Mouse (Mus musculus): ENCODE measurements around the gene Zap70. TPM values are rescaled to one million over a fixed set of nuclear protein-coding genes. Genes with fewer than 3 reads are reported as not detected.

The Zap70 gene
- polyA plus RNA-seq, 1 experiment from 2014 or later: 0.20 TPM

DNA sequence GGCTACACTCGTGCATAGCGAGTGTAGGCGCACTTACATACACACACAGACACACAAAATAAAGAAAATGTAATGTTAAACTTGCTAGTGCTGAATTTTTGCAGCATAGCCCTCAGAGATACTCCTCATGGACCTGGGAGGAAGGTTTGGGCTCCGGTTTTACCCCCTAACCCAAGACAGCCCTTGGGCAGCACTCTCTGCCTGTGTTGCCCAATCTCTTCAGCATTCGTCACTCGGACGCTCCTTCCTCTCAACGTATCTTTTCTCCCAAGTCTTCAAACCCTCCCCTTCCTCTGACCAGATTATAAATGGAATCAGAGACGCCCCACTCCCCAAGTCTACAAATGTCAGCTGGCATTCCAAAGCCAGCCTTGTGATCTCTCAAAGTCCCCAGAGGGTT lies 18.6 kb upstream of the Zap70 start:
- no peak overlapping the region for H3K27ac ChIP-seq (replicated peaks in 1 of 2; ENCODE audit: control insufficient read depth in 1 of 2, insufficient read depth in 1 of 2, low read depth in 2 of 2, low read length in 2 of 2)
- no peaks in the 10 kb centered on the region for H3K36me3 ChIP-seq (ENCODE audit: control insufficient read depth, insufficient read depth, low read length)
- no peak for ATAC-seq (ENCODE audit: insufficient number of reproducible peaks, insufficient read depth, low FRiP score, low read depth)
- H3K4me1 ChIP-seq (ENCODE audit: control insufficient read depth in 2 of 2, insufficient read depth in 2 of 2, low read length in 2 of 2): peaks cover 0 to 3% of the 10 kb centered on the region in 2 experiments; a peak in 2 of 4 replicates
- no peaks in the 10 kb centered on the region; the same call in 1 of the 2 replicates for H3K27me3 ChIP-seq (ENCODE audit: control insufficient read depth, insufficient read depth, low read length)
- no peak overlapping the region for H3K4me2 ChIP-seq (ENCODE audit: low read length)
- H3K9me3 ChIP-seq (ENCODE audit: control insufficient read depth, low read length): no peaks in the 10 kb centered on the region
- H3K9ac ChIP-seq (ENCODE audit: low read length): no peak overlapping the region
- no peak overlapping the region for H3K4me3 ChIP-seq (ENCODE audit: control insufficient read depth in 1 of 2, insufficient read depth in 1 of 2, low read depth in 1 of 2, low read length in 2 of 2)
- WGBS: 65% methylated on average over 9 of the region's 9 CpGs

DNA sequence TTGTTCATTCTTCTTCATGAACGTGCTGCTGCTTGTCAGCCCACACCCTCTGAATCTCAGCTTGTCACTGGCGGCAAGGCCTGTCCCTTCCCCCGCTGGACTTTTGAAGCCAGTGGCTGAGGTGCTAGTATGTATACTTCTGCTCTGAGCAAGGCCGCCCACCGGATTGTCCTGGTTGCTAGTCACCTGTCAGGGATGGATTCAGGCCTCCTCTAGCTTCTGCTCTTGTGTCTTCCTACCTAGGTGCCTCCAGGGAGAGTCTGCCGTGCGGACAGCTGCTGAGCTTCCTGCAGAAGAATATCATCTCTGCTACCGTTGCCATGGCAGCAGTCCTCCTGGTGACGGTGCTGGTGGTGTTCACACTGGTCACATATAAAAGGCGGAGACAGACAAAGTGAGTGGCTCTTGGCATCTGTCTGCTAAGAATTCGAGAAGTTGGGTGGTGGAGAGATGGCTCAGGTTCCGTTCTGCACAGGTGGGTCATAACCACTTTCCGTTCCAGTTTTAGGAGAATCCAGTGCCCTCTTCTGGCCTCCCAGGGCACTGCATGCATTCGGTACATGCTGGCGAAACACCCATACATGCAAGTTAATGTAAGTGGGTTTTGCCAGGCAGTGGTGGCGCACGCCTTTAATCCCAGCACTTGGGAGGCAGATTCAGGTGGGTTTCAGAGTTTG lies 17.2 kb upstream of the Zap70 start:
- Histone ChIP-seq H3K36me3 (ENCODE audit: control insufficient read depth, insufficient read depth, low read length) (no peaks in the 10 kb centered on the region), H3K27ac (replicated peaks in 1 of 2; ENCODE audit: control insufficient read depth in 1 of 2, insufficient read depth in 1 of 2, low read depth in 2 of 2, low read length in 2 of 2) (no peak overlapping the region), H3K9me3 (ENCODE audit: control insufficient read depth, low read length) (0 out of 2 replicates have a peak, but pooled peaks cover 3% of the 10 kb centered on the region), H3K9ac (ENCODE audit: low read length) (no peak overlapping the region), H3K4me2 (ENCODE audit: low read length) (peak overlapping the region; percentile 38), H3K4me1 (ENCODE audit: control insufficient read depth in 2 of 2, insufficient read depth in 2 of 2, low read length in 2 of 2) (peaks cover 0 to 3% of the 10 kb centered on the region in 2 experiments; a peak in 2 of 4 replicates), H3K4me3 (ENCODE audit: control insufficient read depth in 1 of 2, insufficient read depth in 1 of 2, low read depth in 1 of 2, low read length in 2 of 2) (peak overlapping the region in 1 of 2 experiments; percentile 21; a peak in 2 of 4 replicates), H3K27me3 (ENCODE audit: control insufficient read depth, insufficient read depth, low read length) (no peaks in the 10 kb centered on the region; the same call in 1 of the 2 replicates)
- 29% methylated on average over 17 of the region's 17 CpGs for WGBS
- ATAC-seq (ENCODE audit: insufficient number of reproducible peaks, insufficient read depth, low FRiP score, low read depth): no peak; the same call in none of the 2 replicates

DNA sequence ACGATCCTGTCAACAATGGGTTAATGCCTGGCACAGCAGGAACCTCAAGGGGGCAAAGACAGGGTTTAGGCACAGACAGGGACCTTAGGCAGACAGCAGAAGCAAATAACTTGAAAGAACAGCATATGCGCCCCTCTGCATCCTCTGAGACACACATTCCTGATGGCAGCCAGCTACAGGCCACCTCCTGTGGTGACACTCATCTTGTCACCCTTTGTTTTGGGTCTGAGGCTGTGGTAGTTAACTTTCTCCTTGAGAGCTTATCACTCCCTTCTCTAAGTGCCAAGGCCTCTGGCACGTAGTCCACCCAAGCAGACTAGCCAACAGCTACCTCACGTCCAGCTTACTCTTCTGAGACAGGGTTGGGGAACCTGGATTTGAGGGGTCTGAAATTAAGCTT lies 15.9 kb upstream of the Zap70 start:
- Histone ChIP-seq H3K27ac (replicated peaks in 1 of 2; ENCODE audit: control insufficient read depth in 1 of 2, insufficient read depth in 1 of 2, low read depth in 2 of 2, low read length in 2 of 2) (no peak overlapping the region), H3K9me3 (ENCODE audit: control insufficient read depth, low read length) (0 out of 2 replicates have a peak, but pooled peaks cover 3% of the 10 kb centered on the region), H3K9ac (ENCODE audit: low read length) (no peak overlapping the region), H3K27me3 (ENCODE audit: control insufficient read depth, insufficient read depth, low read length) (no peaks in the 10 kb centered on the region; the same call in 1 of the 2 replicates), H3K4me1 (ENCODE audit: control insufficient read depth in 2 of 2, insufficient read depth in 2 of 2, low read length in 2 of 2) (peaks cover 0 to 3% of the 10 kb centered on the region in 2 experiments; a peak in 2 of 4 replicates), H3K4me3 (ENCODE audit: control insufficient read depth in 1 of 2, insufficient read depth in 1 of 2, low read depth in 1 of 2, low read length in 2 of 2) (no peak overlapping the region), H3K4me2 (ENCODE audit: low read length) (no peak overlapping the region), H3K36me3 (ENCODE audit: control insufficient read depth, insufficient read depth, low read length) (no peaks in the 10 kb centered on the region)
- no peak for ATAC-seq (ENCODE audit: insufficient number of reproducible peaks, insufficient read depth, low FRiP score, low read depth)
- 44% methylated on average over 4 of the region's 4 CpGs for WGBS

DNA sequence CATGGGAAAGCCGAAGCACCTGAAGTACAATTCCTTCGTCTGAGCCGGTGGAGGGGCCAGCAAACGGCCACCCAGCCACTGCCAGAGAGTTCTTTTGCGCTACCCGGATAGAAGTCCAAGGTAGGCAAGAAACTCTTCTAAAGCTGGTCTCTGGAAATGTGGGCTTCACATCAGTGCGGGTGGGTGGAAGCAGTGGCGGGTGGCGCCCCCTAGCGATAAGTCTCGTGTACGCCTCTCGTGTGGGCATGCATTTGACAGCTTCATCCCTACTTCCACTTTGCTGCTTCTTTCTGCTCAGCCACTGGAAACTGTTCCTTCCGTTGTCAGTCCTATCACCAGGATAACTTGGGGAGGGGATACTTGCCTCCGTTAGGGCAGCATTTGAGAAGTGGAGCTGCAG lies 15.1 kb upstream of the Zap70 start:
- Histone ChIP-seq H3K27me3 (ENCODE audit: control insufficient read depth, insufficient read depth, low read length) (no peaks in the 10 kb centered on the region; the same call in 1 of the 2 replicates), H3K4me1 (ENCODE audit: control insufficient read depth in 2 of 2, insufficient read depth in 2 of 2, low read length in 2 of 2) (peaks cover 0 to 3% of the 10 kb centered on the region in 2 experiments; a peak in 2 of 4 replicates), H3K36me3 (ENCODE audit: control insufficient read depth, insufficient read depth, low read length) (no peaks in the 10 kb centered on the region), H3K27ac (replicated peaks in 1 of 2; ENCODE audit: control insufficient read depth in 1 of 2, insufficient read depth in 1 of 2, low read depth in 2 of 2, low read length in 2 of 2) (no peak overlapping the region), H3K4me2 (ENCODE audit: low read length) (no peak overlapping the region), H3K4me3 (ENCODE audit: control insufficient read depth in 1 of 2, insufficient read depth in 1 of 2, low read depth in 1 of 2, low read length in 2 of 2) (no peak overlapping the region), H3K9me3 (ENCODE audit: control insufficient read depth, low read length) (0 out of 2 replicates have a peak, but pooled peaks cover 3% of the 10 kb centered on the region), H3K9ac (ENCODE audit: low read length) (no peak overlapping the region)
- WGBS: 45% methylated on average over 15 of the region's 15 CpGs
- no peak for ATAC-seq (ENCODE audit: insufficient number of reproducible peaks, insufficient read depth, low FRiP score, low read depth)

DNA sequence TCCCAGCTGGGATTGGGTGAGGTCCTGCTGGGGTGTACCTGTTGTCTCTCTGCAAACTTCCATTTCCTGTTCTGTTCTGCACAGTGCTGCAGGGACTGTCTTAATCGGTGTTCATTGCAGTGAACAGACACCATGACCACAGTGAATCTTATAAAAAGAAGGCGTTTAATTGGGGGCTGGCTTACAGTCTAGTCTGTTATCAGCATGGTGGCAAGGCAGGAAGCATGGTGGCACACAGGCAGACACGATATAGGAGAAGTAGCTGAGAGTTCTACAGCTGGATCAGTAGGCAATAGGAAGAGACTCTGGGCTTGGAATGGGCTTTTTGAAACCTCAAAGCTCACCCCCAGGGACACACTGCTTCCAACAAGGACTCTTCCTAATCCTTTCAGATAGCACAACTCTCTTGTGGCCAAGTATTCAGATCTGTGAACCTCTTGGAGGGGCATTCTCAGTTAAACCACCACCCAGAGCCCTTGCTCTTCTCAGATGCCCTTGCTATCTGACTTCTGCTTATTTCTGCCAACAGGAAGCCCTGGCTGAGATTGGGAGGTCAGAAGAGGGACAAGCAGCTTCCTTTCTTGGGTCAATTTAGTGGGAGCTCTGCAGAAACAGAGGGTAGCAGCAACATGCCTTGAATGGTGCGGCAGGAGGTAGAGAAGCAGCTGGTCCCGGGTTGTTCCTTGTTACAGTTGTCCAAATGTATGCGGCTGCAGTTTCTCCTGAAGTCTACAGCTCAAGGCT lies 7.5 kb upstream of the Zap70 start:
- ATAC-seq (ENCODE audit: insufficient number of reproducible peaks, insufficient read depth, low FRiP score, low read depth): no peak
- WGBS: 69% methylated on average over 6 of the region's 6 CpGs
- H3K9ac ChIP-seq (ENCODE audit: low read length): no peak overlapping the region
- no peak overlapping the region for H3K27ac ChIP-seq (replicated peaks in 1 of 2; ENCODE audit: control insufficient read depth in 1 of 2, insufficient read depth in 1 of 2, low read depth in 2 of 2, low read length in 2 of 2)
- no peak overlapping the region for H3K4me3 ChIP-seq (ENCODE audit: control insufficient read depth in 1 of 2, insufficient read depth in 1 of 2, low read depth in 1 of 2, low read length in 2 of 2)
- no peaks in the 10 kb centered on the region for H3K9me3 ChIP-seq (ENCODE audit: control insufficient read depth, low read length)
- H3K36me3 ChIP-seq (ENCODE audit: control insufficient read depth, insufficient read depth, low read length): no peaks in the 10 kb centered on the region
- H3K27me3 ChIP-seq (ENCODE audit: control insufficient read depth, insufficient read depth, low read length): no peaks in the 10 kb centered on the region
- no peak overlapping the region for H3K4me2 ChIP-seq (ENCODE audit: low read length)
- no peaks in the 10 kb centered on the region; a peak in 1 of 4 replicates for H3K4me1 ChIP-seq (ENCODE audit: control insufficient read depth in 2 of 2, insufficient read depth in 2 of 2, low read length in 2 of 2)

DNA sequence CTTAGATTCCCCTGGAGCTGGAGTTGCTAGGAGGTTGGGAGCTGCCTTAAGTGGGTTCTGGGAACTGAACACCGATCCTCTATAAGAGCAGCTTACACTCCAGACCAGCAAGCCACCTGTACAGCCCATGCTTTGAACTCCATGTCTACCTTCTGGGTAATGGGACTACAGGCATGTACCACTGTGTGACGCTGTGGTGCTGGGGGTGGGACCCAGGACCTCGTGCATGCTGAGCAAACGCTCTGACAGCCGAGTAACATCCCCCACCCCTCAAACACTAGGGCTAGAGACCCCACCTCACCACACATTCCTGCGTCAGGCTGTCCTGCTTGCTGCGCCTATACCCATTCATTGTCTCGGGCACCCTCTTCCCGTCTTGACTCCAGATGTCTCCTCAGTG lies 3.0 kb upstream of the Zap70 start:
- H3K36me3 ChIP-seq (ENCODE audit: control insufficient read depth, insufficient read depth, low read length): no peaks in the 10 kb centered on the region
- no peaks in the 10 kb centered on the region; a peak in 1 of 4 replicates for H3K4me1 ChIP-seq (ENCODE audit: control insufficient read depth in 2 of 2, insufficient read depth in 2 of 2, low read length in 2 of 2)
- WGBS: 86% methylated on average over 9 of the region's 9 CpGs
- no peaks in the 10 kb centered on the region for H3K27me3 ChIP-seq (ENCODE audit: control insufficient read depth, insufficient read depth, low read length)
- no peak overlapping the region for H3K4me2 ChIP-seq (ENCODE audit: low read length)
- H3K9me3 ChIP-seq (ENCODE audit: control insufficient read depth, low read length): no peaks in the 10 kb centered on the region
- H3K4me3 ChIP-seq (ENCODE audit: control insufficient read depth in 1 of 2, insufficient read depth in 1 of 2, low read depth in 1 of 2, low read length in 2 of 2): no peak overlapping the region
- H3K27ac ChIP-seq (replicated peaks in 1 of 2; ENCODE audit: control insufficient read depth in 1 of 2, insufficient read depth in 1 of 2, low read depth in 2 of 2, low read length in 2 of 2): no peak overlapping the region
- H3K9ac ChIP-seq (ENCODE audit: low read length): no peak overlapping the region
- ATAC-seq (ENCODE audit: insufficient number of reproducible peaks, insufficient read depth, low FRiP score, low read depth): no peak

DNA sequence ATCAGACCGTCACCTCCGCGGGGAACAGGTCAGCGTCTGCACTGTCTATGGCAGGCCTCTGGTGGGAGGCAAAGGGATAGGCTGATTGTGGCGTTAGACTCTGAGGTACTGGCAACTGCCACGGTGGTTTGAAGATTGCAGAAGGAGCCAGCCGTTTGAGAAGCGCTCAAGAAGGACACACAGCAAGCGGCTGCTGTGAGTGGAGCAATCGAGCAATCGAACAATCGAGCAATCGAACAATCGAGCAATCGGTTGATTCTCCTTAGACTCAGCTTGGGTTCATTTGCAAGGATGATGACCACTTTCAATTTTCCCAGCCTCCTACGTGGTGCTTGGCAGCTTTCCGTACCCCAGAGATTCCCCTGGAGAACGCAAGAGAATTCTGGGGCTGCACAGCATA lies 2.5 kb upstream of the Zap70 start:
- Histone ChIP-seq H3K4me2 (ENCODE audit: low read length) (no peak overlapping the region), H3K9me3 (ENCODE audit: control insufficient read depth, low read length) (no peaks in the 10 kb centered on the region), H3K27me3 (ENCODE audit: control insufficient read depth, insufficient read depth, low read length) (no peaks in the 10 kb centered on the region), H3K9ac (ENCODE audit: low read length) (no peak overlapping the region), H3K4me1 (ENCODE audit: control insufficient read depth in 2 of 2, insufficient read depth in 2 of 2, low read length in 2 of 2) (no peaks in the 10 kb centered on the region; a peak in 1 of 4 replicates), H3K36me3 (ENCODE audit: control insufficient read depth, insufficient read depth, low read length) (no peaks in the 10 kb centered on the region), H3K4me3 (ENCODE audit: control insufficient read depth in 1 of 2, insufficient read depth in 1 of 2, low read depth in 1 of 2, low read length in 2 of 2) (no peak overlapping the region), H3K27ac (replicated peaks in 1 of 2; ENCODE audit: control insufficient read depth in 1 of 2, insufficient read depth in 1 of 2, low read depth in 2 of 2, low read length in 2 of 2) (no peak overlapping the region)
- ATAC-seq (ENCODE audit: insufficient number of reproducible peaks, insufficient read depth, low FRiP score, low read depth): no peak
- 81% methylated on average over 18 of the region's 18 CpGs for WGBS

Measured in heart, embryonic 14.5 days (tissue).